Mouse (Mus musculus) ES-Bruce4 (cell line): ENCODE data around the gene Thada. TPM values are rescaled to one million over a fixed set of nuclear protein-coding genes. Genes with fewer than 3 reads are reported as not detected.

Experiments used
- H3K27ac ChIP-seq: 2 replicates; pipeline ENCODE4 v1.5.1; 2012; ENCODE audit warnings: low read length, inconsistent platforms; ENCODE audit not compliant: insufficient read depth
- H3K27me3 ChIP-seq: 2 replicates; pipeline ENCODE4 v1.6.1; 2012; ENCODE audit warnings: mild to moderate bottlenecking, low read length, inconsistent platforms; ENCODE audit not compliant: control insufficient read depth, poor library complexity, insufficient read depth, severe bottlenecking
- H3K36me3 ChIP-seq: 2 replicates; pipeline ENCODE4 v1.6.1; 2012; ENCODE audit warnings: inconsistent platforms, mild to moderate bottlenecking, low read length, moderate library complexity; ENCODE audit not compliant: control insufficient read depth, poor library complexity, insufficient read depth, severe bottlenecking
- H3K4me1 ChIP-seq: one replicate; pipeline ENCODE4 v1.8.1; 2011; ENCODE audit warnings: low read length; ENCODE audit not compliant: control insufficient read depth, insufficient read depth
- H3K4me3 ChIP-seq: 2 replicates; pipeline ENCODE4 v1.5.1; 2011; ENCODE audit warnings: low read depth, mild to moderate bottlenecking, low read length
- H3K9ac ChIP-seq: 2 replicates; pipeline ENCODE4 v1.6.1; 2012; ENCODE audit warnings: low read depth, mild to moderate bottlenecking, inconsistent platforms; ENCODE audit not compliant: poor library complexity, severe bottlenecking
- H3K9me3 ChIP-seq: replicated peaks from 2 replicates; pipeline ENCODE4 v1.6.1; 2012; ENCODE audit warnings: mild to moderate bottlenecking, low read length, inconsistent platforms; ENCODE audit not compliant: control insufficient read depth, poor library complexity, insufficient read depth, severe bottlenecking
- CTCF ChIP-seq: IDR thresholded peaks from one replicate; pipeline ENCODE4 v1.8.1; 2011; ENCODE audit warnings: low read depth, low read length
- EP300 ChIP-seq: IDR thresholded peaks from 2 replicates; pipeline ENCODE4 v1.6.1; 2011; ENCODE audit warnings: low read depth, low read length; ENCODE audit not compliant: insufficient read depth
- POLR2A ChIP-seq: IDR thresholded peaks from one replicate; pipeline ENCODE4 v1.8.1; 2011; ENCODE audit warnings: low read length; ENCODE audit not compliant: insufficient read depth
- polyA plus RNA-seq: library from polyadenylated mRNA; stranded (reverse); fragments of >200 nt; gene quantifications from 2 replicates; pipeline ENCODE4 v1.2.4, GENCODE M21; 2011; ENCODE audit warnings: low read depth; ENCODE audit not compliant: missing spikeins, insufficient read depth, insufficient read length

The Thada gene
- polyA plus RNA-seq, 1 experiment, result 38.0 TPM

DNA sequence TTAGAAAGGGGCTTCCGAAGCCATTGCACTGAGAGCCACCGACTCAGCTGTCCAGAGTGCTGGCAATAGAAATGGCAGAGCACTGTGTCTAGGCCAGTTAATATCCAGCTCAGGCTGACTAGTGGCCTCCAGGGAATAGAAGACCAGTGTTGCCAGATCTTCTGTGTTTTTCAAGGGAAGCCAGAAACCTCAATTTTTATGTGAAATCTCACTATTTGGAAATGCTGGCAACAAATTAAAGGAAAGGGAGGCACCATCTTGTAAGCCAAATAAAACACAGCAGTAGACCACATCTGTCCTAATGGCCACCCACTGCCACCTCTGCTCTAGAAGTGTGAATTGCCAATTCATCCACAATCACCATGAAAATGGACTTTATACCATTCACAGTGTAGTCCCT is 76.0 kb downstream of the Thada start:
- TF ChIP-seq EP300, result no peak
- TF ChIP-seq CTCF, result no peak
- no peak for TF ChIP-seq POLR2A
- Histone ChIP-seq H3K4me3 (no peak overlapping the region), H3K36me3 (peaks cover 15% of the 10 kb centered on the region)

DNA sequence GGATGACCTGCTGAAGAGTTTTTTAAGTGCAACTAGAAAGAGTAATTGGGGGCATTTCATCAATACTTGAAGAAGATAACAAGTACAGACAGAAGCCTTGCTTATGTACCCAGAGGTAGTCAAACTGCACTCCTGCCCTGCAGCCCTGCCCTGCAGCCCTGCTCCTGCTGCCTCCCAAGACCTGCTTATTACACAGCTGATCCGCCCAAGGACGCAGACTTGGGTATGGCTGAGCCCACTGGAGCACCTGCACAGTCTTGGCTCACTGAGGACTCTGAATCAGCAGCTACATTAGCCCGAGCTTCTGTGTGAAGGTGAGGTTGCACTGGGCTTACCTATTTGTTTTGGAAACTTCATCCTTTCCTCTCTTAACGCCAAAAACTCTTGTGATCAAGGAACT is 79.8 kb downstream of the Thada start:
- no peak overlapping the region for H3K9ac ChIP-seq
- H3K4me3 ChIP-seq, result no peak overlapping the region
- H3K4me1 ChIP-seq, result no peaks in the 10 kb centered on the region
- H3K9me3 ChIP-seq, result peaks cover 2% of the 10 kb centered on the region; the same call in 1 of the 2 replicates
- H3K27ac ChIP-seq, result no peak overlapping the region
- peaks cover 18% of the 10 kb centered on the region for H3K36me3 ChIP-seq
- H3K27me3 ChIP-seq, result no peaks in the 10 kb centered on the region
- TF ChIP-seq POLR2A (no peak), EP300 (no peak)

More for the DNA sequence above, 76.0 kb downstream of the Thada start:
- no peak overlapping the region for H3K27ac ChIP-seq
- H3K4me1 ChIP-seq, result no peaks in the 10 kb centered on the region
- 0 out of 2 replicates have a peak, but pooled peaks cover under 1% of the 10 kb centered on the region for H3K9me3 ChIP-seq
- no peak overlapping the region for H3K9ac ChIP-seq
- H3K27me3 ChIP-seq, result no peaks in the 10 kb centered on the region

DNA sequence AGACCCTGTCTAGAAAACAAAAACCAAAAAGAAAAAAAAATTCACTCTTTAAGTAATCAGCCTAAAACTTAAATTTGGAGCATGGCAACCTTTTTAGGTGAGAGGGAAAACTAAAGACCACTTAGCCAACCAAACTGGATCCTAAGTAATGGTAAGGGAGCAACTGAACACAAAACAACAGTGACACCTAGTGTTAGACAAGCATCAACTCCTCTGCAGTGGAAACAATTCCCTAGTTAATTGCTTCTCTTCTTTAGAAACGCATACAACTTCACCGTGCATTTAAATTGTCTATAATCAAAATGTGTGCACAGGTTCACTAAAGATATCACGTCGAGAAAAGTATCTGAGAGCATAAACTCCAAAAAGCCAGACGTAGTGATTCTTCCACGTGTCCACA is 80.3 kb downstream of the Thada start:
- H3K9me3 ChIP-seq, result peaks cover 2% of the 10 kb centered on the region; the same call in 1 of the 2 replicates
- H3K9ac ChIP-seq, result no peak overlapping the region
- no peak overlapping the region for H3K27ac ChIP-seq
- H3K27me3 ChIP-seq, result no peaks in the 10 kb centered on the region
- no peak overlapping the region for H3K4me3 ChIP-seq
- peaks cover 22% of the 10 kb centered on the region for H3K36me3 ChIP-seq
- no peak for TF ChIP-seq EP300
- no peaks in the 10 kb centered on the region for H3K4me1 ChIP-seq

DNA sequence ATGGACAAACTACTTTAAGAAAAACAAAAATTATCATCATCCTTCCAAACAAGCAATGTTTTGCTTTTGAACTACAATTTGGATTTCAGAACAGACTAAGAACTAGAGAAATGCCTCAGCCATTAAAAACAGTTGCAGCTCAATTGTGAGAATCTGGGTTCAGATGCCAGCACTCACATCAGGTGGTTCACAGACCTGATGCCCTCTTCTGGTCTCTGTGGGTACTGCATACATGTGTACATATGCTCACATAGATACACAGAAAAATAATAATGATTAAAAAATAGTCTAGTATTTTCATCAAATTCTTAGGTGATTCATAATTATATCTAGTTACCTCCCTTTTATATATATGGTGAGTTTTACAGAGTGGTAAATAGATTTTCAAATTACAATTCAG is 81.3 kb downstream of the Thada start:
- Histone ChIP-seq H3K27ac (no peak overlapping the region), H3K36me3 (peaks cover 22% of the 10 kb centered on the region), H3K27me3 (no peaks in the 10 kb centered on the region), H3K4me1 (no peaks in the 10 kb centered on the region), H3K9ac (no peak overlapping the region), H3K4me3 (no peak overlapping the region), H3K9me3 (peaks cover 2% of the 10 kb centered on the region; the same call in 1 of the 2 replicates)
- no peak for TF ChIP-seq EP300
- no peak for TF ChIP-seq POLR2A
- TF ChIP-seq CTCF, result no peak

DNA sequence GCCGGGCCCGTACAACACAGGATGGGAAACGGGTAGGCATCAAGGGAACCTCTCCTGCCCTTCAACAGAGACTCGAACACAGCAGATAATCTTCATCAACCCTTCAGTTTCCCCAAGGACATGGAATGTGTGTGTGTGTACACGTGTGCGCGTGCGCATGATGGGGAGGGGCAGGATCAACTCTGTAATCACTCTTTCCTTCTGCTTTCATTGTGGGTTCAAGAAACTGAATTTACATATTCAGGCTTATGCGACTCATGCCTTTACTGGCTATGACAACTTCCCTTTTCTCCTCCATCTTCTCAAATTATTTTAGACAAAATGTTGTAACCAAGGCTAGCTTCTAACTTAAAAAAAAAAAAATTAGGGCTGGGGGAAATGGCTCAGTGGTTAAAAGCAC is 85.7 kb downstream of the Thada start:
- H3K4me3 ChIP-seq, result no peak overlapping the region
- H3K27ac ChIP-seq, result no peak overlapping the region
- peaks cover 2% of the 10 kb centered on the region; the same call in 1 of the 2 replicates for H3K9me3 ChIP-seq
- H3K9ac ChIP-seq, result no peak overlapping the region
- TF ChIP-seq POLR2A (no peak), CTCF (no peak), EP300 (no peak)
- no peaks in the 10 kb centered on the region for H3K4me1 ChIP-seq
- H3K27me3 ChIP-seq, result no peaks in the 10 kb centered on the region
- H3K36me3 ChIP-seq, result peaks cover 15% of the 10 kb centered on the region

DNA sequence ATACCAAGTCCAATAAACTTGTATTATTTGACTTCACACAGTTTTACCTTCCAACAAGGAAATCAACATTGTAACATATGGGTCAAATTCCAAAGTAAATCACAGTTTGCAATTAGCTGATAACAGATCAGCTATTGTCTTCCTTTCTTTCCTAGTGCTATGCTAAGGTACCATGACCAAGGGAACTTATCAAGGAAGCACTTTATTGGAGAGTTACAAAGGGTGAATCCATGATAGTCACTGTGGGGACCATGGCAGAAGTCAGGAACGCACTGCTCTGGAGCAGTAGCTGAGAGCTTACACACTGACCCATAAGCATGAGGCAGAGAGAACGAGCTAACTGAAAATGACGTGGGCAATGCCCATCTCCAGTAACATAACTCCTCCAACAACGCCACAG is 89.1 kb downstream of the Thada start:
- no peak for TF ChIP-seq CTCF
- TF ChIP-seq EP300, result no peak
- TF ChIP-seq POLR2A, result no peak
- H3K4me1 ChIP-seq, result no peaks in the 10 kb centered on the region
- H3K4me3 ChIP-seq, result no peak overlapping the region

More for the DNA sequence above, 89.1 kb downstream of the Thada start:
- Histone ChIP-seq H3K9me3 (no peaks in the 10 kb centered on the region; the same call in 1 of the 2 replicates), H3K9ac (no peak overlapping the region), H3K36me3 (peaks cover 8% of the 10 kb centered on the region; the same call in 1 of the 2 replicates), H3K27ac (no peak overlapping the region), H3K27me3 (no peaks in the 10 kb centered on the region)
